11 mouse cellular contexts compared by ENCODE assay signal in the genomic region with DNA sequence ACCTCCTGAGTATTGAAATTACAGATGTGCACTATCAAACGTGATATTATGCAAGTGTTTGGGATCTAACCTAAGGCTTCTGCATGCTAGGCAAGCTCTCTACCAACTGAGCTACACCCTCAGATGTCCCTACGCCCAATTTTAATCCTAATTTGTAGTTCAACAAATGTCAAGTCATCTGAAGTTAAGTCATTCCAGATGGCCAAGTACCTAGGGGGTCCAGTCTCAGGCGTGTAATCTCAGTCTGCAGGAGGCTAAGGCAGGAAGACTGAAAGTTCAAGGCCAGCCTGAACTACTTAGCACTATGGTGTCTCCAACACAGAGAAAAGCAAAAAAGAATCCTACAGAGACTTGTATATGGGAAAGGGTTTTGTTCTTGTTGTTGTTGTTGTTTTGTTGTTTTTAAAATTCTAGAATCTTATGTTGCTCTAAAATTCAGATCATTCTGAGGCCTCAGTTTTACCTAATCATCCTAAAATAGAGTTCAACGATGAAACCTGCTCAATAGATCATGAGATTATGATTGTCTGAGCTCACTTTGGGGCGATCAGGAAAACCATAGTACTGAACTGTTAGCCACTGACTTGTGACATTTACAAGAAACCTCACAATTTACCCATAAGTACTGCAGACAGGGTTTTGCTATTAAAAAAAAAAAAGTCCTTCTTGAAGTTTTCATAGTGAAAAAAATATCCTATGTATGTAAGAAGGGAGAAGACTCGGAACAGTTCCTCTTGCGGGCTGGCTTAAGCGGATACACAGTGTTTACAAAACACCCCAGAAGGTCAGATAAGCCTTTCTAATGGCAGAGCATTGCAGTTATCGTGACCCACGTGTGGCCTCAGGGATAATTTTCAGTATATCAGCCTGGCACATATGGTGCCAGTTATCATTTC. TPM values are rescaled to one million over a fixed set of nuclear protein-coding genes. Genes with fewer than 3 reads are reported as not detected.
DNase-seq lines count a peak whose midpoint lies in the region; ATAC-seq lines count a peak whose summit lies in the region.
"Had no signal": no experiment of that assay in that cellular context is flagged by ENCODE, and none has a peak within 500 bp of the region (broad histone marks: within the 10 kb centered on the region; RNA-seq: fewer than 3 reads in every experiment).

No protein-coding gene starts in this region.

- no peak overlapping the region for H3K4me2 ChIP-seq in neural tube, embryonic 15.5 days

- no peak overlapping the region for H3K9ac ChIP-seq in neural tube, embryonic 15.5 days (replicated peaks)

- 84% methylated on average over 10 of the region's 10 CpGs for WGBS in neural tube, embryonic 15.5 days

- no peak overlapping the region for H3K27ac ChIP-seq in neural tube, embryonic 15.5 days (replicated peaks)
- H3K27ac ChIP-seq: macrophage had no signal

- ATAC-seq in neural tube, embryonic 15.5 days (ENCODE audit: low FRiP score): no peak
- no peak for ATAC-seq in activated CD4-positive, CD25-positive, alpha-beta regulatory T cell, adult 4 months

- no peaks in the 10 kb centered on the region for H3K4me1 ChIP-seq in neural tube, embryonic 15.5 days

- H3K36me3 ChIP-seq in neural tube, embryonic 15.5 days: no peaks in the 10 kb centered on the region

- intact Hi-C loops in left cerebral cortex, postnatal 36 days (cut with DNase I): no loop called here

- peak; percentile 38 for DNase-seq in lung, postnatal 36 days
- no peak for DNase-seq in lung, postnatal 10 days
- peak; percentile 87 for DNase-seq in c-Kit-positive CD71-positive TER-119-positive erythroid progenitor cells, embryonic 14.5 days (ENCODE audit: low spot score)
- DNase-seq in induced T-regulatory cell, adult 2 months (ENCODE audit: low read depth): peak; percentile 64
- DNase-seq in natural killer cell, adult 2 months (ENCODE audit: low spot score in 2 of 2): peak; percentile 32 to 70
- DNase-seq in left cerebral cortex, postnatal 36 days (ENCODE audit: low spot score in 2 of 2): no peak
- DNase-seq: cerebellum, adult 11 months; kidney, adult 9 months had no signal

- no peak overlapping the region for H3K4me3 ChIP-seq in neural tube, embryonic 15.5 days (replicated peaks)

- H3K9me3 ChIP-seq in neural tube, embryonic 15.5 days (replicated peaks): no peaks in the 10 kb centered on the region

- H3K27me3 ChIP-seq in neural tube, embryonic 15.5 days (replicated peaks): no peaks in the 10 kb centered on the region

RNA-seq across cellular contexts. Expression of gene Dennd4a, which starts 18.5 kb away (rescaled TPM):
- polyA plus RNA-seq in neural tube, embryonic 15.5 days (2015; fragmentation: Nextera tagmentation; extraction: Ambion mirVana): 9.0 and 10.2 TPM in 2 replicates
- polyA plus RNA-seq in activated CD4-positive, CD25-positive, alpha-beta regulatory T cell, adult 4 months (2017; shearing (Covaris generic)): 10 to 100 TPM; 16.9 to 19.3 TPM
- total RNA-seq in left cerebral cortex, postnatal 36 days (2021): 10 to 100 TPM; 58.2 to 62.8 TPM

RNA-seq across cellular contexts. Expression of gene Rab11a, which starts 55.1 kb away (rescaled TPM):
- 398 and 419 TPM in 2 replicates for polyA plus RNA-seq in neural tube, embryonic 15.5 days (2015; fragmentation: Nextera tagmentation; extraction: Ambion mirVana)
- 100 to 1,000 TPM; 204 to 248 TPM for polyA plus RNA-seq in activated CD4-positive, CD25-positive, alpha-beta regulatory T cell, adult 4 months (2017; shearing (Covaris generic))
- total RNA-seq in left cerebral cortex, postnatal 36 days (2021): 100 to 1,000 TPM; 216 to 234 TPM

Comparison
In these comparisons a context has a peak if more than half of its experiments do, and no peak if none do; other contexts are left out.
1. DNase-seq: peak in lung, postnatal 36 days (single experiment), c-Kit-positive CD71-positive TER-119-positive erythroid progenitor cells, embryonic 14.5 days (single experiment), induced T-regulatory cell, adult 2 months (single experiment) and natural killer cell, adult 2 months (2 of 2); none in lung, postnatal 10 days (single experiment) and left cerebral cortex, postnatal 36 days (0 of 2).